ENCODE assay signal across 26 mouse cellular contexts in genomic region chr9:35026311-35026710, GRCm38 (mm10).
DNase-seq lines count a peak whose midpoint lies in the region; ATAC-seq and TF ChIP-seq lines count a peak whose summit lies in the region.
"Had no signal": no experiment of that assay in that cellular context is flagged by ENCODE, and none has a peak within 500 bp of the region (broad histone marks: within the 10 kb centered on the region; RNA-seq: fewer than 3 reads in every experiment).

No protein-coding gene starts in this region.

- H3K9ac ChIP-seq in embryonic facial prominence, embryonic 11.5 days (replicated peaks; ENCODE audit: low read length), result no peak overlapping the region
- 0 out of 2 replicates have a peak overlapping the region, but pooled peaks have one; percentile 32 for H3K9ac ChIP-seq in liver, adult 2 months (ENCODE audit: low read depth, low read length)
- H3K9ac ChIP-seq in liver, postnatal 0 days (replicated peaks), result no peak overlapping the region
- H3K9ac ChIP-seq: embryonic facial prominence, embryonic 15.5 days; forebrain, postnatal 0 days; hindbrain, embryonic 13.5 days; intestine, embryonic 15.5 days had no signal

- H3K79me2 ChIP-seq in liver, adult 2 months (ENCODE audit: control insufficient read depth, insufficient read depth, low read length), result no peaks in the 10 kb centered on the region

- WGBS in embryonic facial prominence, embryonic 11.5 days, result 56% methylated on average over 6 of the region's 6 CpGs
- WGBS in embryonic facial prominence, embryonic 10.5 days, result 55% methylated on average over 6 of the region's 6 CpGs
- WGBS in liver, adult 2 months, result 53% methylated on average over 6 of the region's 6 CpGs
- WGBS in liver, postnatal 0 days (ENCODE audit: insufficient replicate concordance), result 71% methylated on average over 6 of the region's 6 CpGs
- 85% methylated on average over 6 of the region's 6 CpGs for WGBS in olfactory bulb, adult 2 months

- no peaks in the 10 kb centered on the region for H3K27me3 ChIP-seq in embryonic facial prominence, embryonic 11.5 days (ENCODE audit: control insufficient read depth, insufficient read depth, low read length)
- peaks cover 38% of the 10 kb centered on the region for H3K27me3 ChIP-seq in embryonic facial prominence, embryonic 10.5 days (replicated peaks; ENCODE audit: low read depth, poor library complexity, severe bottlenecking)
- no peaks in the 10 kb centered on the region for H3K27me3 ChIP-seq in liver, adult 2 months (ENCODE audit: control insufficient read depth, insufficient read depth, low read length)
- H3K27me3 ChIP-seq in liver, postnatal 0 days (ENCODE audit: insufficient read depth, low read length), result peaks cover 11% of the 10 kb centered on the region; the same call in 1 of the 2 replicates
- H3K27me3 ChIP-seq: CH12.LX had no signal

- no peak for TF ChIP-seq CTCF in liver, adult 2 months (IDR thresholded peaks at IDR 0.05; ENCODE audit: low read depth, low read length)
- no peak for TF ChIP-seq CTCF in liver, postnatal 0 days (IDR thresholded peaks at IDR 0.05; ENCODE audit: low read depth)
- no peak for TF ChIP-seq CTCF in olfactory bulb, adult 2 months (IDR thresholded peaks at IDR 0.05; ENCODE audit: insufficient read depth, low read depth, low read length)

- no peak overlapping the region for H3K27ac ChIP-seq in embryonic facial prominence, embryonic 11.5 days (replicated peaks; ENCODE audit: low read depth, low read length)
- H3K27ac ChIP-seq in embryonic facial prominence, embryonic 10.5 days (replicated peaks), result no peak overlapping the region
- H3K27ac ChIP-seq in liver, adult 2 months (replicated peaks; ENCODE audit: insufficient read depth, low read depth, low read length), result peak overlapping the region; percentile 44
- H3K27ac ChIP-seq in liver, postnatal 0 days (ENCODE audit: low read depth), result no peak overlapping the region
- H3K27ac ChIP-seq in olfactory bulb, adult 2 months (ENCODE audit: insufficient read depth, low read depth, low read length), result 0 out of 2 replicates have a peak overlapping the region, but pooled peaks have one; percentile 15
- H3K27ac ChIP-seq: embryonic facial prominence, embryonic 15.5 days; heart, embryonic 10.5 days; hindbrain, embryonic 10.5 days; hindbrain, embryonic 13.5 days; intestine, embryonic 15.5 days had no signal

- H3K4me3 ChIP-seq in embryonic facial prominence, embryonic 11.5 days (ENCODE audit: low read depth, low read length), result no peak overlapping the region
- no peak overlapping the region for H3K4me3 ChIP-seq in embryonic facial prominence, embryonic 10.5 days
- H3K4me3 ChIP-seq in liver, adult 2 months (ENCODE audit: insufficient read depth, low read depth, low read length), result no peak overlapping the region
- H3K4me3 ChIP-seq in liver, postnatal 0 days (ENCODE audit: low read depth, low read length), result no peak overlapping the region
- no peak overlapping the region for H3K4me3 ChIP-seq in olfactory bulb, adult 2 months (ENCODE audit: insufficient read depth, low read depth, low read length)
- H3K4me3 ChIP-seq: embryonic facial prominence, embryonic 15.5 days; gastrocnemius, adult 2 months; heart, embryonic 10.5 days; hindbrain, embryonic 10.5 days; hindbrain, embryonic 13.5 days; intestine, embryonic 15.5 days had no signal

- H3K4me1 ChIP-seq in embryonic facial prominence, embryonic 11.5 days (ENCODE audit: control insufficient read depth, insufficient read depth, low read length), result no peaks in the 10 kb centered on the region
- peaks cover 34% of the 10 kb centered on the region for H3K4me1 ChIP-seq in embryonic facial prominence, embryonic 10.5 days
- H3K4me1 ChIP-seq in liver, adult 2 months (ENCODE audit: control insufficient read depth, insufficient read depth, low read length), result peaks cover 18% of the 10 kb centered on the region
- peaks cover 6% of the 10 kb centered on the region; the same call in 1 of the 2 replicates for H3K4me1 ChIP-seq in liver, postnatal 0 days (ENCODE audit: insufficient read depth)
- H3K4me1 ChIP-seq in olfactory bulb, adult 2 months (ENCODE audit: control insufficient read depth, insufficient read depth, low read length), result peaks cover 25% of the 10 kb centered on the region

- peak; percentile 73 for DNase-seq in embryonic facial prominence, embryonic 11.5 days (ENCODE audit: low spot score)
- no peak for DNase-seq in embryonic facial prominence, embryonic 10.5 days (ENCODE audit: low spot score)
- DNase-seq in liver, adult 2 months (ENCODE audit: extremely low read depth, low read depth, low spot score), result peak; percentile 78
- no peak for DNase-seq in liver, postnatal 0 days
- DNase-seq in lung, postnatal 36 days, result no peak
- DNase-seq: adrenal gland, adult 2 months; adrenal gland, postnatal 14 days; B cell, adult 2 months; cerebellum, adult 11 months; cerebellum, adult 2 months; cerebellum, adult 9-11 months; cerebellum, postnatal 25 days; forebrain, postnatal 0 days; gastrocnemius, adult 2 months; gastrocnemius, postnatal 14 days; heart, postnatal 36 days had no signal

- no peak for TF ChIP-seq POLR2A in liver, adult 2 months (IDR thresholded peaks at IDR 0.05; ENCODE audit: extremely low read depth, insufficient read depth, low read length)
- TF ChIP-seq POLR2A in olfactory bulb, adult 2 months (IDR thresholded peaks at IDR 0.05; ENCODE audit: insufficient read depth, low read depth, low read length), result no peak

- H3K36me3 ChIP-seq in embryonic facial prominence, embryonic 11.5 days (replicated peaks; ENCODE audit: control insufficient read depth, insufficient read depth, low read depth, low read length), result no peaks in the 10 kb centered on the region
- H3K36me3 ChIP-seq in embryonic facial prominence, embryonic 10.5 days (replicated peaks), result no peaks in the 10 kb centered on the region
- no peaks in the 10 kb centered on the region for H3K36me3 ChIP-seq in liver, adult 2 months (ENCODE audit: control insufficient read depth, insufficient read depth, low read length)
- no peaks in the 10 kb centered on the region for H3K36me3 ChIP-seq in liver, postnatal 0 days (replicated peaks; ENCODE audit: insufficient read depth, low read length)
- H3K36me3 ChIP-seq: embryonic facial prominence, embryonic 15.5 days; G1E; heart, embryonic 10.5 days; hindbrain, embryonic 10.5 days; intestine, embryonic 15.5 days had no signal

- no peak for TF ChIP-seq EP300 in liver, postnatal 0 days (IDR thresholded peaks at IDR 0.05; ENCODE audit: low read depth)

- H3K9me3 ChIP-seq in embryonic facial prominence, embryonic 11.5 days (replicated peaks; ENCODE audit: control insufficient read depth, low read length), result no peaks in the 10 kb centered on the region
- H3K9me3 ChIP-seq in embryonic facial prominence, embryonic 10.5 days, result no peaks in the 10 kb centered on the region
- no peaks in the 10 kb centered on the region for H3K9me3 ChIP-seq in liver, postnatal 0 days (ENCODE audit: low read length)
- H3K9me3 ChIP-seq: embryonic facial prominence, embryonic 15.5 days; G1E; heart, embryonic 10.5 days; hindbrain, embryonic 10.5 days; hindbrain, embryonic 13.5 days; intestine, embryonic 15.5 days had no signal

- no peak for ATAC-seq in embryonic facial prominence, embryonic 11.5 days (replicated peaks; ENCODE audit: insufficient number of reproducible peaks, low FRiP score, low TSS enrichment, low read depth)
- no peak for ATAC-seq in liver, postnatal 0 days
- ATAC-seq: forebrain, embryonic 14.5 days; forebrain, postnatal 0 days; hindbrain, embryonic 16.5 days; intestine, embryonic 15.5 days had no signal

- H3K4me2 ChIP-seq in embryonic facial prominence, embryonic 11.5 days (ENCODE audit: low read depth, low read length), result no peak overlapping the region
- H3K4me2 ChIP-seq in liver, postnatal 0 days (ENCODE audit: low read depth, low read length), result no peak overlapping the region
- H3K4me2 ChIP-seq: embryonic facial prominence, embryonic 15.5 days; intestine, embryonic 15.5 days had no signal

Comparison
In these comparisons a context has a peak if more than half of its experiments do, and no peak if none do; other contexts are left out.
1. DNase-seq: peak in embryonic facial prominence, embryonic 11.5 days (single experiment) and liver, adult 2 months (single experiment); none in embryonic facial prominence, embryonic 10.5 days (single experiment), liver, postnatal 0 days (single experiment) and lung, postnatal 36 days (single experiment).
2. H3K27ac ChIP-seq: peak in liver, adult 2 months (single experiment) and olfactory bulb, adult 2 months (single experiment); none in embryonic facial prominence, embryonic 11.5 days (single experiment), embryonic facial prominence, embryonic 10.5 days (single experiment) and liver, postnatal 0 days (single experiment).